In the genomic region with DNA sequence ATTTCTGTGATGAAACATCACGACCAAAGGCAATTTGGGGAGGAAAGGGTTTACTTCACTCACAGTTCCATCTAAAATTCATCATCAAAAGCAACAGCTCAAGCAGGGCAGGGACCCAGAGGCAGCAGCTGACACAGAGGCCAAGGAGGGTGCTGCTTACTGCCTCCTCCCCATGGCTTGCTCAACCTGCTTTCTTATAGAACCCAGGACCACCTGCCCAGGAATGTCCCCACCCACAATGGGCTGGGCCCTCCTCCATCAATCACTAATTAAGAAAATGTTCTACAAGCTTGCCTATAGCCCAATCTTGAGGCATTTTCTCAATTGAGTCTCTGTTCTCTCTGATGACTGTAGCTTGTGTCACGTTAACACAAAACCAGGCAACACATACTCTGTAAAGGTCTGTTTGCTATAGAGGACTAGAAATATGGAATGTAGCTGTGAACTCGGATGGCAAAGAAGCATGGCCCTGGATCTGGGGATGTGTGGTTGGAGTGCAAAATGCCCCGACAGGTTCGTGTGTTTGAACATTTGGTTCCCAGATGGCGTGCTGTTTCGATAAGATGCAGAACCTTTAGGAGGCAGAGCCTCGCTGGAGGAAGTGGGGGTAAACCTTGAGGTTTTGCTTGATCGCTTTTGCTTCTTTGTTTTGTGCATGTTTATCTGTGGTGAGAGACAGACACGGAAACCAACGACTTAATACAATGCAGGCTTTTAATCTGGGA, we compare ENCODE assay signal across 10 mouse cellular contexts.
A peak's percentile ranks its signal among the peaks of the same experiment; 100 is the strongest.
DNase-seq lines count a peak whose midpoint lies in the region; ATAC-seq lines count a peak whose summit lies in the region.
"Had no signal": no experiment of that assay in that cellular context is flagged by ENCODE, and none has a peak within 500 bp of the region (broad histone marks: within the 10 kb centered on the region; RNA-seq: fewer than 3 reads in every experiment).

No protein-coding gene starts in this region.

- ATAC-seq in common myeloid progenitor, adult 5-6 weeks (replicated peaks; ENCODE audit: low read depth, poor library complexity, severe bottlenecking) = peak; percentile 81
- 0 out of 2 replicates have a peak, but pooled peaks have one; percentile 47 for ATAC-seq in megakaryocyte-erythroid progenitor cell, adult 5-6 weeks (replicated peaks; ENCODE audit: low FRiP score, low TSS enrichment, poor library complexity, severe bottlenecking)
- ATAC-seq in erythroid progenitor cell, adult 5-6 weeks (replicated peaks; ENCODE audit: low FRiP score, poor library complexity, severe bottlenecking) = no peak
- ATAC-seq: lung, postnatal 0 days had no signal

- peak; percentile 3 for DNase-seq in lung, postnatal 36 days
- DNase-seq in lung, postnatal 10 days = no peak
- DNase-seq in thymus, postnatal 25 days = peak; percentile 71
- DNase-seq in ovary, postnatal 36 days (ENCODE audit: low spot score) = no peak
- DNase-seq in heart, postnatal 14 days = no peak
- DNase-seq: cerebellum, postnatal 10 days had no signal

- intact Hi-C loops in heart, postnatal 14 days (cut with DNase I) = no loop called here

Comparison
In these comparisons a context has a peak if more than half of its experiments do, and no peak if none do; other contexts are left out.
1. DNase-seq: peak in lung, postnatal 36 days (single experiment) and thymus, postnatal 25 days (single experiment); none in lung, postnatal 10 days (single experiment), ovary, postnatal 36 days (single experiment) and heart, postnatal 14 days (0 of 2).